In the genomic region with DNA sequence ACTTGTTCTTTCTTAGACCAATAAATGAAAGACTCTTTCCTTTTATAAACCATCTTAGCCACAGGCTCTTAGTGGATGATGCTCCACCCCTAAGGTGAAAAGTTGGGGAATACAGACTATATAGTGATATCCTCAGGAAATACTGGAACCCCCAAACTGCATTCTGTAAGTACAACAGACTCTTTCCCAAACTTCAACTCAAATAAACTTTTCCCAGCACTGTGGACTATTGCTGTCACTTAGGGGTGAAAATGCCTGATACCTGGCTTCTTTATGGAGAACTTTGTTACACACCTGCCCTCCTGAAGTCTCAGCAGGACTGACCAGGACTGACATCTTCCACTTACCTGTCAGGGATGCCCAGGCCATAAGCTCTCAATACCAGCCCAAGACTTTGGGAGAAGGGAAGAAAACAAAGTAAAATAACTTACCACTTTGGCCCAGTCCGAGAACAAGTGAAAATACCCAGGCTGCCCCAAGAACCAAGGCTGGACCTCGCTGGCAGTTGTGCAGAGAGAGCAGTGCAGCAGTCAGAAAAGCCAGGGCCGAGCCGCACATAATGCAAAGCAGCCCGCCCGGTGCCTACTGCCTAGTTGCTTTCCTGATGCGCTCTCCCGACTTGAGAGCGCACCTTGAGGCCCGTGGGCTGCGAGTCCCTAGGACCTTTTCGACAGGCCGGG, we compare ENCODE assay signal across 9 mouse cellular contexts. TPM values are rescaled to one million over a fixed set of nuclear protein-coding genes. Genes with fewer than 3 reads are reported as not detected.
DNase-seq lines count a peak whose midpoint lies in the region; ATAC-seq and TF ChIP-seq lines count a peak whose summit lies in the region.
"Had no signal": no experiment of that assay in that cellular context is flagged by ENCODE, and none has a peak within 500 bp of the region (broad histone marks: within the 10 kb centered on the region; RNA-seq: fewer than 3 reads in every experiment).

No protein-coding gene starts in this region.

- peak overlapping the region; percentile 71 for H3K4me3 ChIP-seq in kidney, adult 2 months (ENCODE audit: insufficient read depth, low read depth, low read length)
- peak overlapping the region; percentile 64 for H3K4me3 ChIP-seq in ES-Bruce4 (ENCODE audit: low read depth, low read length)
- H3K4me3 ChIP-seq in forebrain, embryonic 14.5 days (ENCODE audit: low read depth, low read length) = peak overlapping the region; percentile 60
- peak overlapping the region; percentile 61 for H3K4me3 ChIP-seq in limb, embryonic 13.5 days
- H3K4me3 ChIP-seq in neural tube, embryonic 15.5 days (replicated peaks) = peak overlapping the region; percentile 61

- no peak overlapping the region for H3K9ac ChIP-seq in ES-Bruce4 (ENCODE audit: low read depth, poor library complexity, severe bottlenecking)
- H3K9ac ChIP-seq in forebrain, embryonic 14.5 days (ENCODE audit: low read length) = peak overlapping the region; percentile 85
- H3K9ac ChIP-seq in limb, embryonic 13.5 days = peak overlapping the region; percentile 87
- peak overlapping the region; percentile 58 for H3K9ac ChIP-seq in neural tube, embryonic 15.5 days (replicated peaks)

- no peaks in the 10 kb centered on the region for H3K9me3 ChIP-seq in ES-Bruce4 (replicated peaks; ENCODE audit: control insufficient read depth, insufficient read depth, low read length, poor library complexity, severe bottlenecking)
- H3K9me3 ChIP-seq in forebrain, embryonic 14.5 days (replicated peaks; ENCODE audit: control insufficient read depth, low read length) = no peaks in the 10 kb centered on the region
- no peaks in the 10 kb centered on the region for H3K9me3 ChIP-seq in limb, embryonic 13.5 days
- H3K9me3 ChIP-seq in neural tube, embryonic 15.5 days (replicated peaks) = no peaks in the 10 kb centered on the region

- H3K4me1 ChIP-seq in kidney, adult 2 months (ENCODE audit: control insufficient read depth, insufficient read depth, low read length) = peaks cover 8% of the 10 kb centered on the region
- H3K4me1 ChIP-seq in ES-Bruce4 (ENCODE audit: control insufficient read depth, insufficient read depth, low read length) = peaks cover 2% of the 10 kb centered on the region
- H3K4me1 ChIP-seq in forebrain, embryonic 14.5 days (ENCODE audit: control insufficient read depth, insufficient read depth, low read length) = peaks cover 17% of the 10 kb centered on the region; the same call in 1 of the 2 replicates
- H3K4me1 ChIP-seq in limb, embryonic 13.5 days = peaks cover 33% of the 10 kb centered on the region
- H3K4me1 ChIP-seq in neural tube, embryonic 15.5 days = peaks cover 28% of the 10 kb centered on the region

- DNase-seq in kidney, adult 2 months = no peak
- no peak for DNase-seq in kidney, postnatal 36 days
- DNase-seq in forebrain, embryonic 14.5 days (ENCODE audit: low spot score) = peak; percentile 2
- DNase-seq in spleen, postnatal 4 days (ENCODE audit: low spot score in 2 of 2) = no peak
- no peak for DNase-seq in adrenal gland, postnatal 4 days (ENCODE audit: low spot score in 2 of 2)

- WGBS in kidney, adult 2 months = 6% methylated on average over 13 of the region's 13 CpGs
- WGBS in forebrain, embryonic 14.5 days = under 1% methylated on average over 13 of the region's 13 CpGs
- 2% methylated on average over 13 of the region's 13 CpGs for WGBS in limb, embryonic 13.5 days
- 0% methylated on average over 13 of the region's 13 CpGs for WGBS in neural tube, embryonic 15.5 days

- peak; percentile 36 for ATAC-seq in forebrain, embryonic 14.5 days
- ATAC-seq in limb, embryonic 13.5 days (ENCODE audit: low FRiP score, low read depth) = no peak; the same call in 1 of the 2 replicates
- peak; percentile 56 for ATAC-seq in neural tube, embryonic 15.5 days (ENCODE audit: low FRiP score)

- TF ChIP-seq POLR2A in kidney, adult 2 months (IDR thresholded peaks at IDR 0.05; ENCODE audit: low read depth, low read length) = no peak
- no peak for TF ChIP-seq POLR2A in ES-Bruce4 (IDR thresholded peaks at IDR 0.05; ENCODE audit: insufficient read depth, low read length)

- no peak for TF ChIP-seq CTCF in kidney, adult 2 months (conservative IDR thresholded peaks at IDR 0.05; ENCODE audit: insufficient read depth, insufficient read length, low read depth, low read length)
- TF ChIP-seq CTCF in ES-Bruce4 (IDR thresholded peaks at IDR 0.05; ENCODE audit: low read depth, low read length) = no peak

- H3K27me3 ChIP-seq in kidney, adult 2 months (replicated peaks; ENCODE audit: control insufficient read depth, insufficient read depth, low read length) = no peaks in the 10 kb centered on the region
- H3K27me3 ChIP-seq in ES-Bruce4 (ENCODE audit: control insufficient read depth, insufficient read depth, low read length, poor library complexity, severe bottlenecking) = peaks cover 6% of the 10 kb centered on the region
- H3K27me3 ChIP-seq in forebrain, embryonic 14.5 days (replicated peaks; ENCODE audit: control insufficient read depth, insufficient read depth, low read length) = no peaks in the 10 kb centered on the region
- no peaks in the 10 kb centered on the region for H3K27me3 ChIP-seq in limb, embryonic 13.5 days
- H3K27me3 ChIP-seq in neural tube, embryonic 15.5 days (replicated peaks) = no peaks in the 10 kb centered on the region

- H3K36me3 ChIP-seq in kidney, adult 2 months (ENCODE audit: control insufficient read depth, insufficient read depth, low read length) = no peaks in the 10 kb centered on the region
- H3K36me3 ChIP-seq in ES-Bruce4 (ENCODE audit: control insufficient read depth, insufficient read depth, low read length, poor library complexity, severe bottlenecking) = no peaks in the 10 kb centered on the region
- H3K36me3 ChIP-seq in forebrain, embryonic 14.5 days (ENCODE audit: control insufficient read depth, insufficient read depth, low read length) = no peaks in the 10 kb centered on the region
- peaks cover 2% of the 10 kb centered on the region; the same call in 1 of the 2 replicates for H3K36me3 ChIP-seq in limb, embryonic 13.5 days
- no peaks in the 10 kb centered on the region for H3K36me3 ChIP-seq in neural tube, embryonic 15.5 days

- peak overlapping the region; percentile 74 for H3K27ac ChIP-seq in kidney, adult 2 months (ENCODE audit: insufficient read depth, low read depth, low read length)
- H3K27ac ChIP-seq in ES-Bruce4 (ENCODE audit: insufficient read depth, low read length) = no peak overlapping the region
- H3K27ac ChIP-seq in forebrain, embryonic 14.5 days (ENCODE audit: low read depth, low read length) = peak overlapping the region; percentile 98
- peak overlapping the region; percentile 98 for H3K27ac ChIP-seq in limb, embryonic 13.5 days
- peak overlapping the region; percentile 88 for H3K27ac ChIP-seq in neural tube, embryonic 15.5 days (replicated peaks)

- no peak for TF ChIP-seq EP300 in ES-Bruce4 (IDR thresholded peaks at IDR 0.05; ENCODE audit: insufficient read depth, low read depth, low read length)

- peak overlapping the region; percentile 88 for H3K4me2 ChIP-seq in forebrain, embryonic 14.5 days (ENCODE audit: low read length)
- peak overlapping the region; percentile 88 for H3K4me2 ChIP-seq in limb, embryonic 13.5 days (replicated peaks)
- peak overlapping the region; percentile 71 for H3K4me2 ChIP-seq in neural tube, embryonic 15.5 days

RNA-seq across cellular contexts. Expression of a gene that starts 1.2 kb away (rescaled TPM):
- 16.5 and 17.3 TPM in 2 replicates for polyA plus RNA-seq in kidney, adult 2 months (2012; rRNA removed)
- 1.0 and 1.2 TPM in 2 replicates for polyA plus RNA-seq in ES-Bruce4 (2011; ENCODE audit: insufficient read depth, insufficient read length, low read depth, missing spikeins)
- polyA plus RNA-seq in forebrain, embryonic 14.5 days (2014; fragmentation: Nextera tagmentation; extraction: Ambion mirVana) = 11.6 and 12.3 TPM in 2 replicates
- polyA plus RNA-seq in limb, embryonic 13.5 days (2015; fragmentation: Nextera tagmentation; extraction: Ambion mirVana) = 6.3 and 6.6 TPM in 2 replicates
- polyA plus RNA-seq in neural tube, embryonic 15.5 days (2015; fragmentation: Nextera tagmentation; extraction: Ambion mirVana) = 6.0 and 6.8 TPM in 2 replicates
- 1 to 10 TPM; 3.6 to 6.2 TPM for total RNA-seq in adrenal gland, postnatal 4 days (2021)
- total RNA-seq: hematopoietic stem cell, adult 5-6 weeks had no signal
